ENCODE assay signal across 8 mouse cellular contexts in the genomic region with DNA sequence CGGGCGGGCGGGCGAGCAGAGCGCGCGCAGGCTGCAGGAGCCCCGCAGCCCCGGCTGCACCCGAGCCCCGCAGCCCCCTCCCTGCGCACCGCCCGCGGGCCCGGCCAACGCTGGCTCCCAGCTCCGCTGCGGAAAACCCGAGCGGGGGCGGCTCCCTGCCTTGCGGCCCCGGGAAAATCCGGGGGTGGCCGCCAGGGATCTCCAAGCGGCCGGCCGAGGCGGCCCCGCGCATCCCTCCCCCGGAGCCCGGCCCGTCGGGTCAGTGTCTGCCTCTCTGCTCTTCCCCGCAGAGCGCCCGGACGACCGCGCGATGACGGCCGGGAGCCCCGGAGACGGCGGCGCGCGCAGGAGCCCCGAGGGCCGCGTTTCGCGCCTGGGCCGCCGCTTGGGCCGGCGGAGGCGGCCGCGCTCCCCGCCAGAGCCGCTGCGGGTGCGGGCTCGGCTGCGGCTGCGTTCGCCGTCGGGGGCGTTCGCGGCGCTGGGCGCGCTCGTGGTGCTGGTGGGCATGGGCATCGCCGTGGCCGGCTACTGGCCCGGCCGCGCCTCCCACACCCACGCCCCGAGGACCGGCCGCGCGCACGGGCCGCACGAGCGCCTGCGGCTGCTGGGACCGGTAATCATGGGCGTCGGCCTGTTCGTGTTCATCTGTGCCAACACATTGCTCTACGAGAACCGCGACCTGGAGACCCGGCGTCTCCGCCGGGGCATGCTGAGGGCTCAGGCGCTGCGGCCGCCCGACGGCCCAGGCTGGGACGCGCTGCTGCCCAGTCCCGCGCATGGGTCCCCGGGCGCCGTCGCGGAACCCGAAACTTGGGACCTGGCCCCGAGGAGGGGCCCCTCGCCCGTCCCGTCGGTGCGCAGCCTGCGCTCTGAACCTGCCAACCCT. TPM values are rescaled to one million over a fixed set of nuclear protein-coding genes. Genes with fewer than 3 reads are reported as not detected.
DNase-seq lines count a peak whose midpoint lies in the region; ATAC-seq and TF ChIP-seq lines count a peak whose summit lies in the region.

A gene (plus strand): TSS at position 311 of the 886 bp plus-strand sequence.

- no peak for ATAC-seq in G1E (ENCODE audit: extremely low read depth, insufficient number of reproducible peaks, low FRiP score, poor library complexity, severe bottlenecking)
- peak; percentile 18; the same call in 1 of the 2 replicates for ATAC-seq in forebrain, embryonic 12.5 days (ENCODE audit: low FRiP score)
- peak; percentile 20; the same call in 1 of the 2 replicates for ATAC-seq in intestine, embryonic 16.5 days
- 0 out of 2 replicates have a peak, but pooled peaks have one; percentile 7 for ATAC-seq in midbrain, embryonic 12.5 days (ENCODE audit: low FRiP score, low read depth)

- peaks cover 79% of the 10 kb centered on the region for H3K36me3 ChIP-seq in G1E (replicated peaks)
- H3K36me3 ChIP-seq in forebrain, embryonic 12.5 days (replicated peaks): peaks cover 31% of the 10 kb centered on the region
- no peaks in the 10 kb centered on the region; the same call in 1 of the 2 replicates for H3K36me3 ChIP-seq in intestine, embryonic 16.5 days (ENCODE audit: control insufficient read depth, insufficient read depth, low read length)
- H3K36me3 ChIP-seq in midbrain, embryonic 12.5 days: peaks cover 33% of the 10 kb centered on the region

- DNase-seq in heart, adult 11 months: peak; percentile 94
- DNase-seq in heart, postnatal 25 days (ENCODE audit: low spot score): no peak
- no peak for DNase-seq in G1E (ENCODE audit: low spot score)
- DNase-seq in layer of hippocampus, postnatal 10 days (ENCODE audit: low spot score in 2 of 2): no peak
- no peak for DNase-seq in layer of hippocampus, adult 9-10 months (ENCODE audit: low spot score)

- intact Hi-C loops in heart, postnatal 25 days (cut with DNase I): no loop called here

- H3K27ac ChIP-seq in forebrain, embryonic 12.5 days: peak within 1 kb of the TSS; percentile 25; the same call in 1 of the 2 replicates
- peak within 1 kb of the TSS; percentile 66 for H3K27ac ChIP-seq in intestine, embryonic 16.5 days (ENCODE audit: low read length)
- H3K27ac ChIP-seq in midbrain, embryonic 12.5 days (replicated peaks): no peak within 1 kb of the TSS

- H3K9ac ChIP-seq in forebrain, embryonic 12.5 days: peak within 1 kb of the TSS; percentile 56
- peak within 1 kb of the TSS; percentile 77 for H3K9ac ChIP-seq in intestine, embryonic 16.5 days (ENCODE audit: low read depth, low read length)
- H3K9ac ChIP-seq in midbrain, embryonic 12.5 days (replicated peaks): peak within 1 kb of the TSS; percentile 48

- H3K27me3 ChIP-seq in G1E (ENCODE audit: insufficient read depth, low read length): peaks cover 3% of the 10 kb centered on the region; the same call in 1 of the 2 replicates
- peaks cover 87% of the 10 kb centered on the region for H3K27me3 ChIP-seq in forebrain, embryonic 12.5 days
- H3K27me3 ChIP-seq in intestine, embryonic 16.5 days (replicated peaks; ENCODE audit: control insufficient read depth, insufficient read depth, low read length): peaks cover 22% of the 10 kb centered on the region
- H3K27me3 ChIP-seq in midbrain, embryonic 12.5 days: peaks cover 98% of the 10 kb centered on the region

- H3K4me3 ChIP-seq in G1E (ENCODE audit: low read depth, low read length): peak within 1 kb of the TSS; percentile 46
- H3K4me3 ChIP-seq in forebrain, embryonic 12.5 days (replicated peaks): peak within 1 kb of the TSS; percentile 49
- H3K4me3 ChIP-seq in intestine, embryonic 16.5 days (ENCODE audit: low read length): peak within 1 kb of the TSS; percentile 67
- H3K4me3 ChIP-seq in midbrain, embryonic 12.5 days: peak within 1 kb of the TSS; percentile 51

- H3K4me1 ChIP-seq in G1E (ENCODE audit: insufficient read depth, low read depth, low read length): peaks cover 27% of the 10 kb centered on the region
- peaks cover 46% of the 10 kb centered on the region for H3K4me1 ChIP-seq in forebrain, embryonic 12.5 days
- peaks cover 35% of the 10 kb centered on the region for H3K4me1 ChIP-seq in intestine, embryonic 16.5 days (ENCODE audit: control insufficient read depth, insufficient read depth, low read length)
- peaks cover 43% of the 10 kb centered on the region for H3K4me1 ChIP-seq in midbrain, embryonic 12.5 days

- under 1% methylated on average over 118 of the region's 130 CpGs for WGBS in forebrain, embryonic 12.5 days
- 2% methylated on average over 103 of the region's 130 CpGs for WGBS in intestine, embryonic 16.5 days
- 3% methylated on average over 91 of the region's 130 CpGs for WGBS in midbrain, embryonic 12.5 days

- TF ChIP-seq CTCF in G1E (IDR thresholded peaks at IDR 0.05; ENCODE audit: low read depth, low read length): no peak

- peak within 1 kb of the TSS; percentile 74 for H3K4me2 ChIP-seq in forebrain, embryonic 12.5 days
- peak within 1 kb of the TSS; percentile 97 for H3K4me2 ChIP-seq in intestine, embryonic 16.5 days (ENCODE audit: low read depth, low read length)
- H3K4me2 ChIP-seq in midbrain, embryonic 12.5 days (replicated peaks): peak within 1 kb of the TSS; percentile 71

- H3K9me3 ChIP-seq in G1E (replicated peaks): peaks cover 37% of the 10 kb centered on the region
- H3K9me3 ChIP-seq in forebrain, embryonic 12.5 days: no peaks in the 10 kb centered on the region; the same call in 1 of the 2 replicates
- H3K9me3 ChIP-seq in intestine, embryonic 16.5 days (ENCODE audit: control insufficient read depth, low read length): no peaks in the 10 kb centered on the region
- no peaks in the 10 kb centered on the region for H3K9me3 ChIP-seq in midbrain, embryonic 12.5 days

RNA-seq across cellular contexts. Expression of the gene that starts here (rescaled TPM):
- total RNA-seq in heart, postnatal 25 days (2021): 1 to 10 TPM; 5.9 to 9.6 TPM
- total RNA-seq in G1E (2014; fragmentation: Nextera tagmentation) (not detected in 2 replicates), G1E (2017) (0.06 and 0.22 TPM in 2 replicates)
- not detected in 2 replicates for polyA plus RNA-seq in G1E (2012)
- polyA plus RNA-seq in forebrain, embryonic 12.5 days (2016; fragmentation: Nextera tagmentation; extraction: Ambion mirVana): 0.24 and 0.50 TPM in 2 replicates
- polyA plus RNA-seq in intestine, embryonic 16.5 days (2015; fragmentation: Nextera tagmentation; extraction: Ambion mirVana): 0.18 and 0.20 TPM in 2 replicates
- polyA plus RNA-seq in midbrain, embryonic 12.5 days (2016; fragmentation: Nextera tagmentation; extraction: Ambion mirVana): 0.64 and 0.99 TPM in 2 replicates
- 1 to 10 TPM; 1.8 to 2.4 TPM for total RNA-seq in layer of hippocampus, postnatal 10 days (2021)

Comparison
In these comparisons a context has a peak if more than half of its experiments do, and no peak if none do; other contexts are left out.
1. Peak in ATAC-seq, H3K4me3 ChIP-seq, H3K27ac ChIP-seq, H3K9ac ChIP-seq and H3K4me2 ChIP-seq in forebrain, embryonic 12.5 days; RNA of the gene not detected or under 1 TPM.
2. Peak in ATAC-seq, H3K4me3 ChIP-seq, H3K27ac ChIP-seq, H3K9ac ChIP-seq and H3K4me2 ChIP-seq in intestine, embryonic 16.5 days; RNA of the gene not detected or under 1 TPM.
3. Peak in ATAC-seq, H3K4me3 ChIP-seq, H3K9ac ChIP-seq and H3K4me2 ChIP-seq in midbrain, embryonic 12.5 days; RNA of the gene not detected or under 1 TPM.